Mouse (Mus musculus) embryonic fibroblast, embryonic 13.5 days (primary cell): ENCODE measurements around the gene Magi3.

ENCODE experiments used
- CTCF ChIP-seq: IDR thresholded peaks from 2 replicates; pipeline ENCODE4 v1.5.1; 2011; ENCODE audit warnings: mild to moderate bottlenecking, control low read depth, low read length, moderate library complexity, borderline replicate concordance; ENCODE audit not compliant: insufficient read depth
- POLR2A ChIP-seq: IDR thresholded peaks from 2 replicates; pipeline ENCODE4 v1.6.1; 2011; ENCODE audit warnings: low read depth, mild to moderate bottlenecking, control low read depth, low read length, moderate library complexity

- no peak for TF ChIP-seq CTCF
- no peak for TF ChIP-seq POLR2A
Observed at GRCm38 (mm10) chr3:104221156-104221555, 982 bp upstream of the Magi3 start.
